Mouse (Mus musculus): ENCODE measurements at regions not wholly inside any gene's neighbourhood (a gene's known extent, or its start where the extent isn't known, plus 50 kb on each side); places are given as distances from the start of the nearest gene placed in this dataset.

GRCm38 (mm10) chr8:8485252-8485651 lies 175.8 kb downstream of the Efnb2 start:
- no peak for DNase-seq (ENCODE audit: low spot score in 2 of 2)

- DNase-seq (ENCODE audit: low spot score in 2 of 2): no peak
These were observed 176.5 kb downstream of the Efnb2 start for GRCm38 (mm10) chr8:8484546-8484945.

- DNase-seq (ENCODE audit: low spot score in 2 of 2): peak in 1 of 2 experiments; percentile 38
These were observed 178.1 kb downstream of the Efnb2 start for GRCm38 (mm10) chr8:8482707-8483480.

- no peak for DNase-seq (ENCODE audit: low spot score in 2 of 2)
These were observed 183.6 kb downstream of the Efnb2 start for GRCm38 (mm10) chr8:8477456-8477855.

GRCm38 (mm10) chr8:8468552-8468951 lies 192.5 kb downstream of the Efnb2 start:
- no peak for DNase-seq (ENCODE audit: low spot score in 2 of 2)

GRCm38 (mm10) chr8:8466526-8467244 lies 194.4 kb downstream of the Efnb2 start:
- no peak for DNase-seq (ENCODE audit: low spot score in 2 of 2)

GRCm38 (mm10) chr8:8462455-8462854 lies 198.6 kb downstream of the Efnb2 start:
- no peak for DNase-seq (ENCODE audit: low spot score in 2 of 2)

- DNase-seq (ENCODE audit: low spot score in 2 of 2): no peak
These were observed 203.5 kb downstream of the Efnb2 start for GRCm38 (mm10) chr8:8457536-8457935.

- no peak for DNase-seq (ENCODE audit: low spot score in 2 of 2)
These were observed 207.1 kb downstream of the Efnb2 start for GRCm38 (mm10) chr8:8453944-8454343.

GRCm38 (mm10) chr8:8452226-8452625 lies 208.8 kb downstream of the Efnb2 start:
- no peak for DNase-seq (ENCODE audit: low spot score in 2 of 2)

GRCm38 (mm10) chr8:8448911-8449310 lies 212.1 kb downstream of the Efnb2 start:
- no peak for DNase-seq (ENCODE audit: low spot score in 2 of 2)

- DNase-seq (ENCODE audit: low spot score in 2 of 2): no peak
These were observed 219.5 kb downstream of the Efnb2 start for GRCm38 (mm10) chr8:8441568-8441967.

- no peak for DNase-seq (ENCODE audit: low spot score in 2 of 2)
These were observed 220.1 kb downstream of the Efnb2 start for GRCm38 (mm10) chr8:8440903-8441302.

GRCm38 (mm10) chr8:8426201-8426600 lies 234.8 kb downstream of the Efnb2 start:
- DNase-seq (ENCODE audit: low spot score in 2 of 2): no peak

- DNase-seq (ENCODE audit: low spot score in 2 of 2): no peak
These were observed 237.6 kb downstream of the Efnb2 start for GRCm38 (mm10) chr8:8423443-8423842.

GRCm38 (mm10) chr8:8421713-8422112 lies 239.3 kb downstream of the Efnb2 start:
- no peak for DNase-seq (ENCODE audit: low spot score in 2 of 2)

- no peak for DNase-seq (ENCODE audit: low spot score in 2 of 2)
These were observed 241.4 kb downstream of the Efnb2 start for GRCm38 (mm10) chr8:8419360-8420330.

- no peak for DNase-seq (ENCODE audit: low spot score in 2 of 2)
These were observed 242.1 kb downstream of the Efnb2 start for GRCm38 (mm10) chr8:8418929-8419328.

GRCm38 (mm10) chr8:8418525-8418924 lies 242.5 kb downstream of the Efnb2 start:
- no peak for DNase-seq (ENCODE audit: low spot score in 2 of 2)

- no peak for DNase-seq (ENCODE audit: low spot score in 2 of 2)
These were observed 244.8 kb downstream of the Efnb2 start for GRCm38 (mm10) chr8:8416092-8416701.

GRCm38 (mm10) chr8:8407357-8407756 lies 253.7 kb downstream of the Efnb2 start:
- no peak for DNase-seq (ENCODE audit: low spot score in 2 of 2)

All from gastrocnemius, postnatal 4 days (tissue).